Mouse (Mus musculus): ENCODE results near the gene Gbf1.

DNA sequence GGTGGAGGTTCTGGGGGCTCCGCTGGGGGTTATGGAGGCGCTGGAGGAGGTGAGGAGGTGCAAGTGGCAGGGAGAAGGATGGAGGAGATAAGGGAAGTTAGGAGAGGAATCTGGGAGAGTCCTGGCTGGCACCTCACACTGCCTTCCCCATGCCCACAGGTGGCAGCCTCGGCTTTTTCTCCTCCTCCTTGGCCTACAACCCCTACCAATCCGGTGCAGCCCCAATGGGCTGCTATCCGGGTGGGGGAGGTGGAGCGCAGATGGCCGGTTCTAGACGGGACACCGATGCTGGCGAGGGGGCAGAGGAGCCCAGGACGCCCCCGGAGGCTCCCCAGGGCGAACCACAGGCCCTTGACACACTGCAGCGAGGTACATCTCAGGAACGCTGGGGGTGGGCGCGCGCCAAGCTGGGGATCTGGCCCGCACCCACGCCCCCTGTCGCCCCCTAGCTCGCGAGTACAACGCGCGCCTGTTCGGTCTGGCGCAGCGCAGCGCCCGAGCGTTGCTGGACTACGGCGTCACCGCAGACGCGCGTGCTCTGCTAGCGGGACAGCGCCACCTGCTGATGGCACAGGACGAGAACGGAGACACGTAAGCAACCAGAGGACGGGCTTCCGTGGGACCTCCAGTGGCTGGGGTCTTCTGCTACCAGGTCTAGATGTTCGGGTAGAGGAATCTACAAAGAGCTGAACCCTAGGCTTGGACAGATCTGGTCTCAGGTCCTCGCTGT lies 156.6 kb downstream of the Gbf1 start:
- TF ChIP-seq CTCF (IDR thresholded peaks at IDR 0.05; ENCODE audit: insufficient read depth, low read length) = peak; percentile 93
- TF ChIP-seq POLR2A (IDR thresholded peaks at IDR 0.05; ENCODE audit: borderline replicate concordance, extremely low read depth, low read depth, low read length) = peak; percentile 25; the same call in 1 of the 2 replicates
